Mouse (Mus musculus) liver, embryonic 14.5 days (tissue): Measurements from ENCODE around the gene D130040H23Rik.

ENCODE experiments used
- CTCF ChIP-seq: IDR thresholded peaks from 2 replicates; pipeline ENCODE4 v1.5.1; 2016; ENCODE audit warnings: antibody characterized with exemption, low read depth, control low read depth
- EP300 ChIP-seq: IDR thresholded peaks from 2 replicates; pipeline ENCODE4 v1.6.1; 2016; ENCODE audit warnings: antibody characterized with exemption, low read depth

DNA sequence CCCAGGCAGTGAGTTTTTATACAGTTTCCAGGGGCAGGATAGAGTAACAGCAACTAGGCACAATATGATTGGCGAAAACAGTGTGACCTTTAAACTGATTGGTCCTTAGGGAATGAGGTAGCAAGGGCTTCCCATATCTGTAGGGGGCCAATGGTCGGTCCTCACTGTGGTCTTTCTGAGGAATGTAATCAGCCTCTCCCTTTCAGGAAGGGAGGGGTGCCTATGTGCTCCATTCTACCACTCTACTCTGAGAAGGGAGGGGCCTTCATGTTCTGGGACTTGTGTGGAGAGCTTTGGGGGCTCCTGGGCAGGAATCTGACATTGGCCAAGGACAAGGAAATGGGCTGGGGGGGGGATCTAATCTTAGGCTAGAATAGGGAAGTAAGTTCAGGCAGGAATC, 53.9 kb downstream of the D130040H23Rik start:
- TF ChIP-seq CTCF (no peak), EP300 (no peak)
